Mouse (Mus musculus) urinary bladder, adult 18-20 months (tissue): ENCODE data around the gene Gm29735.
A peak's percentile ranks its signal among the peaks of the same experiment; 100 is the strongest.
"Not testable (repeated sequence)": the region's sequence is repeated elsewhere in the genome, so short reads cannot be mapped to it uniquely, and the experiment has no call there.

Experiments used
- DNase-seq, 2 experiments: peaks; one replicate each; pipeline ENCODE4 v3.0.0; 2022; ENCODE audit warnings: low spot score in 2 of 2, mixed read lengths in 2 of 2

The Gm29735 gene

DNA sequence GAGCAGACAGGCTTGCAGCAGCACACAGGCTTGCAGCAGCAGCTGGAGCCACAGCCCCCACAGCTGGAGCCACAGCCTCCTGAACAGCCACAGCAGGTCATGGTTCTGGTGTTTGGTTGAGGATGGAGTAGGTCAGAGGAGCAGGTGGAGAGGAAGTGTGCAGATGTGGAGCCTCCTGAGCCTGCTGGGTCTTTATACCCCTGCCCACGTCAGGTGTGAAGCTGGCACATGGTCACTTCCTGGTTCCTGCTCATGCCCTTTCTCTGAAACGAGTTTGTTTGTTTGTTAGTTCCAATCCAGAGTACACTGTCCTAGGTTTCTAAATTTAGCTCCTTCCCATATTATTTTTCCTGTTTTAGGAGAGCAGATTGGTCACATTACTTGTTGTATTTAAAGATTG is at the start of gene Gm29735:
TSS of gene Gm29735 (minus strand) at position 101 of the 400 bp plus-strand sequence.
- DNase-seq: not testable (repeated sequence)

DNA sequence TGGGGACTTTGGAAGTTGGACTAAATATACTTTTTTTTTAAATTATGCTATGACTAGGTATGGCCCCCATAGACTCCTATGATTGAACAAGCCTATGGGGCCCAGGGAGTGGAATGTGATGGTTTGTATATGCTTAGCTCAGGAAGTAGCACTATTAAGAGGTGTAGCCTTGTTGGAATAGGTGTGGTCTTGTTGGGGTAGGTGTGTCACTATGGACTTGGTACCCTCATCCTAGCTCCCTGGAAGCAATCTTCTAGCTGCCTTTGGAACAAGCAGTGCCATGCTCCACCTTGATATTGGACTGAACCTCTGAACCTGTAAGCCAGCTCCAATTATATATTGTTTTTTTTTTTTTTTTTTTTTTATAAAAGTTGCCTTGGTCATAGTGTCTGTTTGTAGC is 48.6 kb upstream of the Gm29735 start:
- no peak for DNase-seq

DNA sequence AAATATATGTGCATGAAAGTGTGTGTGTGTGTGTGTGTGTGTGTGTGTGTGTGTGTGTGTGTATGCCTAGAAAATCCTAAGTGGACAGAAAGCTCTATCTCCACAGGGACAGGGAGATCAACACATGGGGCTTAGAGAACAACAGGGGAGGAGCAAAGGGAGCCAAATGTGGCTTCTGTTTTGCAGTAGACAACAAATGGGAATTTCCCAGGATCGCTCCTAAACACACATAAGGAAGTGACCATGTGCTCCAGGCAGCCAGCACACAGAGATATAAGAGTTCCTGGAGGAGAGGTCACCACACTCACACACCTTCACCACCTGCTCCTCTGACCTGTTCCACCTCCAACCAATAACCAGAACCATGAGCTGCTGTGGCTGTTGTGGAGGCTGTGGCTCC is 44.2 kb upstream of the Gm29735 start, which contains the start of gene Krtap5-3:
TSS of gene Krtap5-3 (plus strand) at position 301 of the 400 bp plus-strand sequence.
- DNase-seq: no peak

DNA sequence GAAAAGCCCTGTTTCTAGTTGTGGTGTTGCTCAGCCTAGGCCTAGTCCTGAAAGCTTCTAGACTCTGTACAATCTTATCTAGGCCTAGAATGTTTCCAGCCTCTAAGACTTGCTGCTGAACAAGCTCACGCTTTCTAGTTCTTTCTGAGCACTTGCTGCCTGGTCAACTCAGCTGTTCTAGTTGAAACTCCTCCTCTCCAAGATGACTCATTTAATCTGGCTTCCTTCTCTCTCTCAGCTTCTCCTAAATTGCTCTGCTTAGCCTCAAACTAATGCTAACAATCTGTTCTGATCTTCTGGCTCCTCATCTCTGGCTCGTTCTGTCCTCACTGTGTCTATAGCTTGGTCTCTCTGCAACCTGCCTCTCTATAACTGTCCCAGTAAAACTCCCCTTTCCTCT is 41.8 kb upstream of the Gm29735 start:
- DNase-seq: no peak

DNA sequence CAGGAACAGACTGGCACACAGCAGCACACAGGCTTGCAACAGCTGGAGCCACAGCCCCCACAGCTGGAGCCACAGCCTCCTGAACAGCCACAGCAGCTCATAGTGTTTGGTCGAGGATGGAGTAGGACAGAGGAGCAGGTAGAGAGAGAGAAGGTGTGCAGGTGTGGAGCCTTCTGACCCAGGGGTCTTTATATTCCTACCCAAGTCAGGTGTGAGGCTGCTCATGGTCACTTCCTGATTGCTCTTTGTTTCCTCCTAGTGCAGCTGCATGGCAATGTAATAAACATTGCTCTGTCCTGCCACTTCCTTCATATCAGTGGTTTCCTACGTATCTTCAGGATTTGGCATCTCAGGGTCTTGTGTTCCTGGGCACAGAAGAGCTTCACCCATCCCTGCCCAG is 33.4 kb upstream of the Gm29735 start, which contains the start of gene Gm10153:
TSS of gene Gm10153 (minus strand) at position 101 of the 400 bp plus-strand sequence.
- DNase-seq: no peak

DNA sequence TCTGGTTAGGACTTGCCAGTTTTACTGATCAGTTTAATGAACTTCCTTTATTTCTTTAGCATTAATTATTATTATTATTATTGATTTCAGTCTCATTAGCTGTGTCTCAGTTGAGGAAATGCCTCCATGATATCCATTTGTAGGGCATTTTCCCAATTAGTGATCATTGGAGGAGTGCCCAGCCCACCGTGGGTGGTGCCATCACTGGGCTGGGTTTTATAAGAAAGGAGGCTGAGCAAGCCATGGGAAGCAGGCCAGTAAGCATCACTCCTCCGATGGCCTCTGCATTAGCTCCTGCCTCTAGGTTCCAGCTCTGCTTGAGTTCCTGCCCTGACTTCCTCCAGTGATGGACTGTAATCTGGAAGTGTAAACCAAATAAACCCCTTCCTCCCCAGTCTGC is 31.2 kb upstream of the Gm29735 start:
- no peak for DNase-seq

DNA sequence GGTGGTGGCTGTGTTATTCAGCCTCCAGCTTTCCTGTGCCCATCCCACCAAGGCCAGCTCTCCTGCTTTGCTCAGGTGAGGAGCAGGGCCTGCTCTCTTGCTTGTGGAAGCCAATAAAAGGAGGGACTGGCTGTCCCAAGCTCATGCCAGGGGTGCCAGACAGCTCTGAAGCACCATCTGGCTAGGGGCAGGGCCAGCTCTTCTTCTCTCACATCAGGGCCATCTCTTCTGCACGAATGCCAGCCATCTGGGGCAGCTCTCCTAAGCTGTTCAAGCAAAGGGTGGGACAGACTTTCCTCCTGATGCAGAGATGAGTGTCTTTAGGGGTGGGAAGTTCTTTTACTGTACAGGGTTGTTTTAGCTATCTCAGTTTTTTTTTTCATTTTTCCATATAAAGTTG is 24.1 kb upstream of the Gm29735 start:
- DNase-seq: no peak

DNA sequence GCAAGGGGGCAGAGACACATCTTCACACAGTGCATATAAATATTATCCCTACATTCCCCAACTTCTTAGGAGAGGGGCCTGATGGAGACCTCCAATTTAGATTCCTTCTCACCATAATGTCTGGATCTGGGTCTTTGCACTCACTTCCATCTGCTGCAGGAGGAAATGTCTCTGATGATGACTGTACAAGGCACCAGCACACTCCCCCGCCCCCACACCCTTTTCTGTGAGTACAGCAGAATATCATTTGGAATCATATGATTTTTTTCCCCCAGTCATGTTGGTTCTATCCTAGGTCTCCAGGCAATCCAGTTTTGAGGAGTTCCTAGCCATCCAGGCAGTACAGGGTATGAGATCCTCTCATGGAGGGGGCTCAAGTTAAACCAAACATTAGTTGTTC is 21.8 kb upstream of the Gm29735 start:
- no peak for DNase-seq

DNA sequence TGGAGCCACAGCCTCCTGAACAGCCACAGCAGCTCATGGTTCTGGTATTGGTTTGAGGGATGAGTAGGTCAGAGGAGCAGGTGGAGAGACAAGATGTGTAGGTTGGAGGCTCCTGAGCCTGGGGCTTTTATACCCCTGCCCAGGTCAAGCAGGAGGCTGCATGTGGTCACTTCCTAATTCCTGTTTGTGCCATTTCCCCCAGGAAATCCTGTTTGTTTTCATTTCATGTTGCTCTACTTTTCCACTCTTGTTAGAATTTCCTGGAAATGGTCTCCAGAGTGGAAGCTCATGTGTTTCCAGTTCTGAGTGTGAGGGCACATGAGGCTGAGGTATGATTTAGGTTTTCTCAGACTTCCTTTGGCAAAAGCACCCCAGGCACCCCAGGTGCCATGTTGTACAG is 19.0 kb upstream of the Gm29735 start, which contains the start of gene Krtap5-2:
TSS of gene Krtap5-2 (minus strand) at position 101 of the 400 bp plus-strand sequence.
- not testable (repeated sequence) for DNase-seq

DNA sequence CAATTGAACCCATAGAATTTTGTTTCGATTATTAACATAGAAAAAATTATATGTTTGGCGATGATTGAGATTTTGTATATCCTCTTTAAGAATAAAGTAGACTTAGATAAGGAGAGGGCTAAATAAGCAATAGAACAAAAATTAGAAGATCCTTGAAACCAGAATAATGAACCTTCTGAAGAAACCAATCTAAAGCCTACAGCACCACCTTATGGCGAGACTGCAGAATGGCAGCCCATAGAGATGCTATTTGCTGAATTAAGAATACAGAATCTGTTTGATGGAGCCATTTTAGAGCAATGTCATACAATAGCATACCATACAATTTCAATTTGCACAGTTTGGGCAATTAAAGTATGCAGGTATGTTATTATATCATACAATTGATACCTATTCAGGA is 12.9 kb upstream of the Gm29735 start:
- no peak for DNase-seq

DNA sequence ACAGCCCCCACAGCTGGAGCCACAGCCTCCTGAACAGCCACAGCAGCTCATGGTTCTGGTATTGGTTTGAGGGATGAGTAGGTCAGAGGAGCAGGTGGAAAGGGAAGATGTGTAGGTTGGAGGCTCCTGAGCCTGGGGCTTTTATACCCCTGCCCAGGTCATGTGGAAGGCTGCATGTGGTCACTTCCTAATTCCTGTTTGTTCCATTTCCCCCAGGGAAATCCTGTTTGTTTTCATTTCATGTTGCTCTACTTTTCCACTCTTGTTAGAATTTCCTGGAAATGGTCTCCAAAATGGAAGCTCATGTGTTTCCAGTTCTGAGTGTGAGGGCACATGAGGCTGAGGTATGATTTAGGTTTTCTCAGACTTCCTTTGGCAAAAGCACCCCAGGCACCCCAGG is 8.7 kb upstream of the Gm29735 start, which contains the start of gene Gm4553:
TSS of gene Gm4553 (minus strand) at position 101 of the 400 bp plus-strand sequence.
- not testable (repeated sequence) for DNase-seq

DNA sequence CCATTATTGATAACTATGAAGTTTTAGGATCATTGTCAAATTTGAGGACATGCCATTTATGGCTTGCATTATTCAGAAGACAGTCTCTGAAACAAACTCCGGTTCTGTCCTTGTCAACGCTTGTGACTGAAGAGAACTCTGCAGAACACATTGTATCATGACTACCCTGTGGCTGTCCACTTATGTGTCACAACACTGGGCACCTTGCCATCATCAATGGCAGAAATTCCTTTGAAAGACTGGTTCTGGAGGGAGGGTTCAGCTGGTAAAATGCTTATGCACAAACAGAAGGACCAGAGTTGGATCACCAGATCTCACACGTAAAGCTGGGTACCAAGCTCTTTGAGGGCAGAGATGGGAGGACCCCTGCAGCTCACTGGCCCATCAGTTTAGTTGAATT is 2.5 kb upstream of the Gm29735 start:
- DNase-seq: no peak

DNA sequence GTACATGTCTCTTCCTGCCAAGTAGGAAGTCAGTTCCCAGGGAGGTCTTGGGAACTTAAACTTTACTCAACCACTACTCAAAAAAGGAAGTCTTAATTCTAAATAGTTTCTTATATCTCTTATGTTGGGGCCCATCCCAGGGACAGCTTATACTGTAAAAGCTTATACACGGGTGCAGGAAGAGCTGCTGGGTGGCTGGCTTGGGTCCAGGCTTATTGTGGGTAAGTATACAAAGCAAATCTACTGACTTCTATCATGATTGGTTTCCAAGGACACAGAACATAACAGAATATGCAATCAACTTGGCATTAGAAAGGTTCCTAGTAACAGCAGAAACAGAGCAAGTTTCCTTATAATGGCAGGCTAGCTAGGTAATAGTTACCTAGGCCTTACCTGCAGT is 1.6 kb downstream of the Gm29735 start:
- no peak for DNase-seq

DNA sequence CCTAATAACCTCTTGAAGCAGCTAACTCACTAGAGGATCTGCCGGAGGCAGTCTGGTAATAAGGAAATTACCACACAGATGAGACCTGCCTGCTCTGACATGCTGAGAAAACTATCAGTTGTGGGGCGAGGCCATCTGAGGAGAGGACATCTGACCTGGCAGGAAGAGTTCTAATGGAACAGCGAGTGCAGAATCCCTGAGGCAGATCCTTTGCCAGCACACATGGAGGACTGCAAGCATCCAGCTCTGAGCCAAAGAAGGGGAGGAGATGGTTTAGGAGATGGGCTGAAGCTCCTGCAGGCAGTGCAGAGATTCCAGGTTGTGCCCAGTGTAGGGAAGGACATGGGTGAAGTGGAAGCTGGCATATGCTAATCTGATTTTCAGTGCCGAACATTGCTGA is 4.7 kb downstream of the Gm29735 start:
- no peak for DNase-seq

DNA sequence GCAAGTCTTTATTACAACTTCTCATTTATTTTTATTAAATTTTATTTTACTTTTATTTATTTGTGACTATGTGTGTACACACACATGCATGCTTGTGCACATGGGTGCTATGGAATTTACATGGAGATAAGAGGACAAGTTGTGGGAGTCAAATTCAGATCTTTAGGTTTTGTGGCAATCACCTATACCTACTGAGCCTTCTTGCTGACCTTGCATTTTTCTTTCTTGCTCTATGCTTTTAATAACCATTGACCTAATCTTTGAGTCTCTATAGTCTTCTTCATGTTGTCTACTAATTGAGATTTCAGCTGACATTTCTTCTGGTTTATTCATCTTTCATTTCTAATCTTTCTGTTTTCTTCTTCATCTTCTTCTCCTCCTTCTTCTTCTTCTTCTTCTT is 8.3 kb downstream of the Gm29735 start:
- no peak for DNase-seq

DNA sequence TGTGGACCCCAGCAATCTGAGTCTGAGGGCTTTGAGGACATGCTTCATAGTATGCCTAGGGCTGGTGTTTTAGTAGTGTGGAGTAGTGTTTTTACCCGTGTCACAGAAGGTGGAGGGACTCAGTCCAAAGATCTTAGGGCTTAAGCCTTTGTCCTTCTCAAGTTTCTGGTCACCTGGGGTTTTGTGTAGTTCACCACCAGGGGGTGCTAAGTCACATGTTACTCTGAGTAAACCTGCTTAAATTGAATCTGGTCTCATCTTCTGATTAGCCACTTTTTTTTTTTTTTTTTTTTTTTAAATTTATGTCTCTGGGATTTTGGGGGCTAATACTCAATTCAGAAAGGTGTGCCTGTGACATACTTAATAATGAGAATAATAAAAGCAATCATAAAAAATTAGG is 10.9 kb downstream of the Gm29735 start:
- peak in 1 of 2 experiments; percentile 5 for DNase-seq

DNA sequence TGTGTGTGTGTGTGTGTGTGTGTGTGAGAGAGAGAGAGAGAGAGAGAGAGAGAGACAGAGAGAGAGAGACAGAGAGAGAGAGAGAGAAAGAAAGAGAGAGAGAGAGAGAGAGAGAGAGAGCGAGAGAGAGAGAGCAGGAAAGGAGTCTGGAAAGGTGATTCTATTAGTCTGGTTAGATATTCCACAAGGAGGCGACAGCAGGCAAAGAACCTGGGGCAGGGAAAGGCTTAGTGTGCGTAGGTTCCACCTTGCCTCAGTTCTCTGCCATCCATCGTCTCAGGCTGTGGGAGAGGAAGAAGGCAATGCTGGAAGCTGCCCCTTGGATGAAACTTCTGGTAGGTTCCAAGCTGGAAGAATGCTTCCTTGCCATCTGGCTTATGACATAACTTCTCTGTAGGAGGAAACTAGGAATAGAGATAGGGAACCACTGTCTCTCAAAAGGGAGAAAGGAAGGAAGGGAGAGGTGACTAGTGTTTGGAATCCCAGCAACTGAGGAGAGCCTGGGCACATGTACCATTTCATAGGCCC is 11.4 kb downstream of the Gm29735 start:
- no peak for DNase-seq

DNA sequence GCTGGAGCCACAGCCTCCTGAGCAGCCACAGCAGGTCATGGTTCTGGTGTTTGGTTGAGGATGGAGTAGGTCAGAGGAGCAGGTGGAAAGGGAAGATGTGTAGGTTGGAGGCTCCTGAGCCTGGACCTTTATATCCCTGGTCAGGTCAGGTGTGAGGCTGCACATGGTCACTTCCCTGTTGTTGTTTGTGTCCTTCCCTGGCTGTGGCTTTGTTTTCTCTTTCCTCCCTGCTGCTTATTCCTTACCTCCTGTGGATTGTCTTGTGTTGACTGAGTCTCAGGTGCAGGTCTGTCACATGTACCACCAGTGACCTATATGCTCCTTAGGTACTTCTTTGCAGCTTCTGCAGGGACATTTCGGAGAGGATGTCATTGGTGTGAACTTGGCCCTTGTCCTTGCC is 12.4 kb downstream of the Gm29735 start, which contains the start of gene Gm45337:
TSS of gene Gm45337 (minus strand) at position 101 of the 400 bp plus-strand sequence.
- DNase-seq: no peak

DNA sequence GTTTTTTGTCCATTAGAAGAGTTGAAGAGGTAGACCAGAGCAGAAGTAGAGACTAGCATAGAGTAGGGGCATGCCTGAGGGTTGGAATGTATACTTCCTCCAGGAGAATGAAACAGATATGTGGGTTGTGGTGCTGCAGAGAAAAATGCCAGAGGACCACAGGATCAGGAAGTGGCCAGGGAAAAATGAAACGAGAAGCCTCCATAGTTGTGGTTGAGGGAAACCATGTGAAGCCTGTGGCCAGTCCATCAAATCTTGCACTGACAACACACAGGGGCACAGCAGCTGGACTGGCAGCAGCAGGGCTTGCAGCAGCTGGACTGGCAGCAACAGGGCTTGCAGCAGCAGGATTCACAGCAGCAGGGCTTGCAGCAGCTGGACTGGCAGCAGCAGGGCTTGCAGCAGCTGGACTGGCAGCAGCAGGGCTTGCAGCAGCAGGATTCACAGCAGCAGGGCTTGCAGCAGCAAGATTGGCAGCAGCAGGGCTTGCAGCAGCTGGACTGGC is 13.4 kb downstream of the Gm29735 start:
- DNase-seq: not testable (repeated sequence)

DNA sequence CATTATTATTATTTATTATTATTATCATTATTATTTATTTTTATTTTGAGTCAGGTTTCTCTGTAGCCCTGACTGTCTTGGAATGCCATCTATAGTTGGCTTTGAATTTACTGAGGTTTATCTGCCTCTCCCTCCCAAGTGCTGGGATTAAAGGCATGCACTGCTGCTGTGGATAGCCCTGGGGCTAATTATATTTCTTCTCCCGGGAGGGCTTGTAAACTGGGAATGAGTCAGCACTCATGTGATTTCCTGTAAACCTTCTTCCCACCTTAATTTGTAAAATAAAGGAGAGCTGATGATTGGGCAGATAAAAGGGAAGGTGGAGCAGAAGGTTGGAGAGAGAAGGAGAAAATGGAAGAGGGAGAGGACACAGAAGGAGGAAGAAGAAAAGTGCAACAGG is 16.2 kb downstream of the Gm29735 start:
- DNase-seq: no peak

DNA sequence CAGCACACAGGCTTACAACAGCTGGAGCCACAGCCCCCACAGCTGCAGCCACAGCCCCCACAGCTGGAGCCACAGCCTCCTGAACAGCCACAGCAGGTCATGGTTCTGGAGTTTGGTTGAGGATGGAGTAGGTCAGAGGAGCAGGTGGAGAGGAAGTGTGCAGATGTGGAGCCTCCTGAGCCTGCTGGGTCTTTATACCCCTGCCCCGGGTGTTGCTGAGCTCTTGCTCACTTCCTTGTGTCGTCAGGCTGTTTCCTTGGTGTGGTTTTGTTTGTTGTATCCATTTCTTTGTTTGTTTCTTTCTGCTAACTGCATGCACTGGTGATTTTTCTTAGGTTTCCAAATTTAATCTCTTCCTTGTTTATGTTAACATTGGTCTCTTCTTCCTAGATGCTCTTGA is 21.0 kb downstream of the Gm29735 start, which contains the start of gene Gm39115:
TSS of gene Gm39115 (minus strand) at position 101 of the 400 bp plus-strand sequence.
- not testable (repeated sequence) for DNase-seq

DNA sequence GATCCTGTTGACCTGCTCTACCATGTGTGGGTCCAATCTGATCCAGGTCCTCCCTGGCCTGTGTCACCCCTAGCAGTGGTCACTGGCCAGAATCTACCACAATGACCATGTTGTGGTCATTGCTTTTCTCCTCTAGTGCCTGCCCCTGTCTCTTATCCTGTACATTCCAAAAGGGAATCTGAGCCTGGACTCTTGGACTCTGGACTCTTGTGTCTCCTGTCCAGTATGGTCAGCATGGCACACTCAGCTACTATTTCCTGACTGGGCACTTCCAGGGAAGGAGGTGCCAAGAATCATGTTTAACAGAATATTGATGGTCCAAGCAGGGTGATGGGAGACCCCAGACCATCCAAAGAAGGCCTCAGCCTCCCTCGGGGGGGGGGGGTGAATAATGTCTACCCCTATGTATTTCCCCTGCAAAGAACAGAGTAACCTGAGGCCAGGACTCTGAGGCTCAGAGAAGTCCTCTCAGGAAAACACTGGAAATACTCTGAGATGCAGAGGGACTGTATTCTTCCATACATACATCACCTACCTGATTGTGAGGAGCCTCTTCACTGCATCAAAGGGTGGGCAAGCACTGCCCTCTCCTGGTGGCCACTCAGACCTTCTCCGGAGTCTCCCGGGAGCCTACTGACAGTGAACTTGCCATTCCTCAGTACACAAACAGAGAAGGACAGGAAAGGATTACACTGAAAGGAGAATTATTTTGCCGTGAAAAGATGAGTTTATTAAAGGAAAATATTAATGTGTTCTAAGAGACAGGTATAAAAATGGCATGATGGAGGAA is 22.5 kb downstream of the Gm29735 start:
- DNase-seq: no peak

DNA sequence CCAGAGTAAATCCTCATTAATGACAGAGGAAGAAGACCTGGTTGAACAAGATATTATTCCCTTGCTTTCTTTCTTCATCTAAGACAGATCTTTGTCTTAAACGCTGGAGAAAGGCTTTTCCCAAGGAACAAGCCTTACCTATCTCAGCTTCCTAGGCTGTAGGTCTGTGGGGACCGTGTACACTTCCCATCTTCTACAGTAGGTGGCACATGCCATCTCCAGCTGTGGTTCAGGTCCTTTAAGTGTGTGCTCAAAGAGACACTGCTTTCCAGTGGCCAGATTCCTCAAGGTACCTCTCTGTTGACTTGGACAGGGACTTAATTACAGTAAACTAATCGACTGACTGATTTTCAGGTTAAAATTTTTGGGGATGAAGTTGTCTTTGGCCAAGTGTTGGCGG is 28.1 kb downstream of the Gm29735 start:
- no peak for DNase-seq
